Mouse (Mus musculus) neural tube, embryonic 11.5 days (tissue): ENCODE data around the gene Hist1h2bq. TPM values are rescaled to one million over a fixed set of nuclear protein-coding genes. Genes with fewer than 3 reads are reported as not detected.
A peak's percentile ranks its signal among the peaks of the same experiment; 100 is the strongest.
"Not testable (repeated sequence)": the region's sequence is repeated elsewhere in the genome, so short reads cannot be mapped to it uniquely, and the experiment has no call there.

Experiments
- ATAC-seq: fragments of 200-750 bp; cut with Nextera tagmentation; 2 replicates; pipeline ENCODE4 v1.8.0; 2017; ENCODE audit warnings: moderate number of reproducible peaks, mild to moderate bottlenecking, moderate TSS enrichment, moderate library complexity; ENCODE audit not compliant: insufficient read depth, low FRiP score, low TSS enrichment
- DNase-seq: peaks from one replicate; pipeline ENCODE4 v3.0.0-alpha.2; 2015; ENCODE audit warnings: low spot score
- H3K27ac ChIP-seq: fragments of 300-500 bp; sonication (generic); 2 replicates; pipeline ENCODE4 v1.5.1; 2014; ENCODE audit warnings: low read depth, mild to moderate bottlenecking, low read length
- H3K27me3 ChIP-seq: fragments of 300-500 bp; sonication (generic); 2 replicates; pipeline ENCODE4 v1.6.1; 2014; ENCODE audit warnings: mild to moderate bottlenecking, low read length, mixed read lengths; ENCODE audit not compliant: control insufficient read depth, insufficient read depth
- H3K36me3 ChIP-seq: fragments of 300-500 bp; sonication (generic); 2 replicates; pipeline ENCODE4 v1.6.1; 2014; ENCODE audit warnings: mild to moderate bottlenecking, low read length, moderate library complexity, mixed read lengths; ENCODE audit not compliant: control insufficient read depth, insufficient read depth
- H3K4me1 ChIP-seq: fragments of 300-500 bp; sonication (generic); 2 replicates; pipeline ENCODE4 v1.6.1; 2014; ENCODE audit warnings: low read length, mixed read lengths; ENCODE audit not compliant: control insufficient read depth, insufficient read depth
- H3K4me2 ChIP-seq: fragments of 300-500 bp; sonication (generic); 2 replicates; pipeline ENCODE4 v1.6.1; 2014; ENCODE audit warnings: low read depth, mild to moderate bottlenecking, moderate library complexity
- H3K4me3 ChIP-seq: fragments of 300-500 bp; sonication (generic); 2 replicates; pipeline ENCODE4 v1.5.1; 2014; ENCODE audit warnings: low read depth, low read length
- H3K9ac ChIP-seq: fragments of 300-500 bp; sonication (generic); 2 replicates; pipeline ENCODE4 v1.6.1; 2014; ENCODE audit warnings: mild to moderate bottlenecking, low read length
- H3K9me3 ChIP-seq: fragments of 300-500 bp; sonication (generic); 2 replicates; pipeline ENCODE4 v1.6.1; 2016; ENCODE audit warnings: low read length; ENCODE audit not compliant: control insufficient read depth
- WGBS: fragments of 180-500 bp; shearing (Covaris S2); extraction: QIAGEN DNeasy Blood & Tissue Kit; methylation state at CpG from one replicate; pipeline ENCODE4 v1.1.7; 2014; 5-methylcytosine and 5-hydroxymethylcytosine counted together
- polyA plus RNA-seq: library from polyadenylated mRNA; unstranded; fragments of >200 nt; fragmentation: Nextera tagmentation; extraction: Ambion mirVana; gene quantifications from 2 replicates; pipeline ENCODE4 v1.2.1, GENCODE M21; 2014

Gene Hist1h2bq
- polyA plus RNA-seq = 20.3 and 20.8 TPM in 2 replicates

DNA sequence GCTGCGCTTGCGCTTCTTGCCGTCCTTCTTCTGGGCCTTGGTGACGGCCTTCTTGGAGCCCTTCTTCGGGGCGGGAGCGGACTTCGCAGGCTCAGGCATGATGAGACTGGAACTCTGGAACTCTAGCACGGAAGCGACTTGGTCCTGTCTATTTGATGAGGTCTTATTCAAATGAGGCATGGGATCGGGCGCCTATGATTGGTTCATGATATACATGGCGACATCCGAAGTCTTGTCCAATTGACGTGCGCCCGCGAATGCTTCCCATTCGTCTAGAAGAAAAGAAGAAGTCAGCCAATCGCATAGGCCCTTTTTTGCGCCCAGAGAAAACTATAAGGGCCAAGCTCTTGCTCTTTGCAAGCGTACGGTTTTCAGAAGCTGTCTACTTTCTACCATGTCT is at the start of gene Hist1h2bq, which contains the start of gene Hist1h2ao:
Gene Hist1h2bq, minus strand, starts transcription at position 125 of the 400 bp plus-strand sequence.
Gene Hist1h2ao, plus strand, starts transcription at position 393 of the 400 bp plus-strand sequence.
- H3K27ac ChIP-seq, DNase-seq, H3K36me3 ChIP-seq, H3K4me2 ChIP-seq, H3K4me1 ChIP-seq, H3K4me3 ChIP-seq, H3K9me3 ChIP-seq, H3K9ac ChIP-seq, H3K27me3 ChIP-seq: not testable (repeated sequence)
- ATAC-seq = peak; percentile 97
- no CpG with 5 or more reads among the region's 23 CpGs for WGBS

GRCm38 (mm10) chr13:21855698-21856162 is 45.7 kb upstream of the Hist1h2bq start:
- DNase-seq (peak; percentile 53), ATAC-seq (no peak)
- Histone ChIP-seq H3K4me3 (peak overlapping the region; percentile 46), H3K9ac (peak overlapping the region; percentile 22; the same call in 1 of the 2 replicates), H3K36me3 (no peaks in the 10 kb centered on the region), H3K4me1 (no peaks in the 10 kb centered on the region), H3K27me3 (no peaks in the 10 kb centered on the region), H3K4me2 (peak overlapping the region; percentile 44), H3K9me3 (no peaks in the 10 kb centered on the region), H3K27ac (no peak overlapping the region)
- under 1% methylated on average over 15 of the region's 15 CpGs for WGBS

GRCm38 (mm10) chr13:21855146-21855545 is 45.1 kb upstream of the Hist1h2bq start:
- Histone ChIP-seq H3K27me3 (no peaks in the 10 kb centered on the region), H3K9me3 (no peaks in the 10 kb centered on the region), H3K4me1 (no peaks in the 10 kb centered on the region), H3K36me3 (no peaks in the 10 kb centered on the region), H3K4me2 (peak overlapping the region; percentile 44; the same call in 1 of the 2 replicates), H3K27ac (no peak overlapping the region), H3K4me3 (peak overlapping the region; percentile 46), H3K9ac (no peak overlapping the region)
- peak; percentile 53 for ATAC-seq
- DNase-seq = peak; percentile 85
- WGBS = 1% methylated on average over 11 of the region's 11 CpGs

DNA sequence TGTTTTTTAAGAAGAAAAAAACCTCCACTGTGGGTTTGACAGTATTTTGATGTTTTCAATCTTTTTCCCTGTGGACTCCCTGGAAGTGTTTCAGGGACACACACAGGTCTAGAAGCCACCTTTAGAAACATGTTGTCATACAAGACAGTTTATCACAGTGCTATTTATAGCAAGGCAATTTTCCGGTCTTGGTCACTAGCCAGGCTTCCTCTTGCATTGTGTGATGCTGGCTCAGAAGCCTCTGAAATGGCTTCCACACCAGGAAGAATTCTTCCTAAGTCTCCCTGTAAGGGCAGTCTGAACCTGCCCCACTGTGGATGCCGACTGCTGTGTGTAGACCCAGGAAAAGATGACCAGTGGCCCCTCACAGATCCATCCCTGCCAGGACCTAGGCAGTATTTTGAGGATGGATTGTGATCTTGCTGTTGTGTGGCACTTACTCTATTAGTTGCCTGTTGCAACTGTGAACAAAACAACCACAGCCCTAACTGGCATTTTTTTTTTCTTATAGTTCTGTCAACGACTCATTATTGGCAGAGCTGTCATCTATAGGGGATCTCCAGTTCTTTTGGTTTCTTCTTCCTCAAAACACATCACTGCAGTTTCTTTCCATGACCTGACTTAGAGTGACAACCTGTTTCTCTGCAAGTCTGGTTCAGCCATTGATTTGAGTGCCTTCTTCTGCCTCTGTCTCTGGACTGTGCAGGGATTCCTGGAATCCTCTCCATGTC is 42.4 kb upstream of the Hist1h2bq start:
- Histone ChIP-seq H3K27ac (no peak overlapping the region), H3K4me3 (no peak overlapping the region), H3K36me3 (no peaks in the 10 kb centered on the region), H3K4me1 (no peaks in the 10 kb centered on the region), H3K9me3 (no peaks in the 10 kb centered on the region), H3K9ac (no peak overlapping the region), H3K4me2 (no peak overlapping the region), H3K27me3 (no peaks in the 10 kb centered on the region)
- WGBS = 75% methylated on average over 3 of the region's 3 CpGs
- DNase-seq (no peak), ATAC-seq (no peak)

GRCm38 (mm10) chr13:21850696-21851095 is 40.7 kb upstream of the Hist1h2bq start:
- not testable (repeated sequence) for H3K9me3 ChIP-seq, H3K27me3 ChIP-seq, H3K4me3 ChIP-seq, H3K4me2 ChIP-seq, DNase-seq, H3K9ac ChIP-seq, H3K4me1 ChIP-seq, H3K36me3 ChIP-seq, ATAC-seq, H3K27ac ChIP-seq
- 25% methylated on average over 1 of the region's 1 CpGs for WGBS

DNA sequence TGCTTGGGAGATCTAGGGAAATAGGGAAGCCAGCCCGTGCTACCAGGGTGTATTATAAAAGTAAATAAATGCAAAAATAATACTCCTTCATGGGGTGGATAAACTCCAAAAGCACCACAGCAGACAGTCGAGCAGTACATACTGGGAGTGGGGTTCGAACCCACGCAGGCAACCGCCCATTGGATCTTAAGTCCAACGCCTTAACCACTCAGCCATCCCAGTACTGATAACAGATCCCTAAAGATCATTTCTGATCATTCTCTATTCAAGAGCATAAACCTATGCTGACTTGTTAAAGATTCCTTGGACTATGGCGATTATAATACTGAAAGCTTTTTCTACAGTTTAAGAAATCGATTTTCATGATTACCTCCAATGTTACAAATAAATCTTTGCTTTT is 37.9 kb upstream of the Hist1h2bq start:
- ATAC-seq = no peak
- H3K4me3 ChIP-seq = no peak overlapping the region
- no peak overlapping the region for H3K27ac ChIP-seq
- H3K9me3 ChIP-seq = no peaks in the 10 kb centered on the region
- H3K9ac ChIP-seq = no peak overlapping the region
- WGBS = 19% methylated on average over 8 of the region's 8 CpGs
- H3K36me3 ChIP-seq = no peaks in the 10 kb centered on the region
- DNase-seq = peak; percentile 14
- H3K4me2 ChIP-seq = no peak overlapping the region
- H3K27me3 ChIP-seq = no peaks in the 10 kb centered on the region
- no peaks in the 10 kb centered on the region for H3K4me1 ChIP-seq

GRCm38 (mm10) chr13:21846356-21846755 is 36.4 kb upstream of the Hist1h2bq start:
- H3K4me1 ChIP-seq, H3K4me3 ChIP-seq, ATAC-seq, H3K36me3 ChIP-seq, H3K4me2 ChIP-seq, H3K9ac ChIP-seq, H3K27ac ChIP-seq, H3K9me3 ChIP-seq, H3K27me3 ChIP-seq, DNase-seq: not testable (repeated sequence)

GRCm38 (mm10) chr13:21840508-21840907 is 30.5 kb upstream of the Hist1h2bq start:
- WGBS = no CpG with 5 or more reads among the region's 4 CpGs
- H3K36me3 ChIP-seq, H3K9ac ChIP-seq, H3K27me3 ChIP-seq, H3K4me1 ChIP-seq, H3K4me3 ChIP-seq, H3K27ac ChIP-seq, DNase-seq, H3K9me3 ChIP-seq, H3K4me2 ChIP-seq: not testable (repeated sequence)
- ATAC-seq = peak; percentile 56; the same call in 1 of the 2 replicates

- H3K9ac ChIP-seq, H3K27ac ChIP-seq, H3K4me1 ChIP-seq, H3K9me3 ChIP-seq, H3K4me3 ChIP-seq, DNase-seq, H3K27me3 ChIP-seq, H3K4me2 ChIP-seq, H3K36me3 ChIP-seq: not testable (repeated sequence)
- WGBS = no CpG with 5 or more reads among the region's 24 CpGs
- ATAC-seq = peak; percentile 94
Measured at GRCm38 (mm10) chr13:21833461-21833860, 23.5 kb upstream of the Hist1h2bq start, which contains the start of the genes Hist1h2ap and Hist1h2br. TSS of gene Hist1h2ap (minus strand) at chr13:21833507. TSS of gene Hist1h2br (plus strand) at chr13:21833743.
